Mouse (Mus musculus): ENCODE measurements around the gene Hddc3. TPM values are rescaled to one million over a fixed set of nuclear protein-coding genes. Genes with fewer than 3 reads are reported as not detected.
A peak's percentile ranks its signal among the peaks of the same experiment; 100 is the strongest.
"Not testable (repeated sequence)": the region's sequence is repeated elsewhere in the genome, so short reads cannot be mapped to it uniquely, and the experiment has no call there.

The Hddc3 gene
- polyA plus RNA-seq, 1 experiment = 23.7 TPM

GRCm38 (mm10) chr7:80386235-80386930, 43.5 kb downstream of the Hddc3 start:
- Histone ChIP-seq H3K27me3 (ENCODE audit: control insufficient read depth, insufficient read depth, low read length) (no peaks in the 10 kb centered on the region), H3K36me3 (ENCODE audit: control insufficient read depth, insufficient read depth, low read length) (no peaks in the 10 kb centered on the region), H3K4me3 (ENCODE audit: control insufficient read depth, low read depth, low read length) (peak overlapping the region; percentile 60), H3K4me1 (ENCODE audit: control insufficient read depth, insufficient read depth, low read length) (peaks cover 23% of the 10 kb centered on the region), H3K27ac (ENCODE audit: control insufficient read depth, insufficient read depth, low read depth, low read length) (peak overlapping the region; percentile 45; the same call in 1 of the 2 replicates)
- TF ChIP-seq POLR2A (IDR thresholded peaks at IDR 0.05; ENCODE audit: control insufficient read depth, low read depth, low read length) (no peak), CTCF (IDR thresholded peaks at IDR 0.05; ENCODE audit: control insufficient read depth, insufficient read depth, insufficient replicate concordance, low read depth, low read length) (peak; percentile 93; the same call in 1 of the 2 replicates)

GRCm38 (mm10) chr7:80387033-80387632, 44.2 kb downstream of the Hddc3 start:
- H3K36me3 ChIP-seq (ENCODE audit: control insufficient read depth, insufficient read depth, low read length) = no peaks in the 10 kb centered on the region
- peak overlapping the region; percentile 45 for H3K27ac ChIP-seq (ENCODE audit: control insufficient read depth, insufficient read depth, low read depth, low read length)
- TF ChIP-seq POLR2A (IDR thresholded peaks at IDR 0.05; ENCODE audit: control insufficient read depth, low read depth, low read length) (no peak), CTCF (IDR thresholded peaks at IDR 0.05; ENCODE audit: control insufficient read depth, insufficient read depth, insufficient replicate concordance, low read depth, low read length) (no peak)
- H3K4me3 ChIP-seq (ENCODE audit: control insufficient read depth, low read depth, low read length) = peak overlapping the region; percentile 68
- H3K4me1 ChIP-seq (ENCODE audit: control insufficient read depth, insufficient read depth, low read length) = peaks cover 23% of the 10 kb centered on the region
- H3K27me3 ChIP-seq (ENCODE audit: control insufficient read depth, insufficient read depth, low read length) = no peaks in the 10 kb centered on the region

GRCm38 (mm10) chr7:80387633-80388543, 45.0 kb downstream of the Hddc3 start, which contains the start of gene Fes:
Gene Fes (minus strand): TSS chr7:80387946.
- H3K4me1 ChIP-seq (ENCODE audit: control insufficient read depth, insufficient read depth, low read length) = peaks cover 23% of the 10 kb centered on the region
- H3K27ac ChIP-seq (ENCODE audit: control insufficient read depth, insufficient read depth, low read depth, low read length) = peak within 1 kb of the TSS; percentile 63
- peak within 1 kb of the TSS; percentile 68 for H3K4me3 ChIP-seq (ENCODE audit: control insufficient read depth, low read depth, low read length)
- H3K27me3 ChIP-seq (ENCODE audit: control insufficient read depth, insufficient read depth, low read length) = no peaks in the 10 kb centered on the region
- H3K36me3 ChIP-seq (ENCODE audit: control insufficient read depth, insufficient read depth, low read length) = no peaks in the 10 kb centered on the region
- no peak; the same call in 1 of the 2 replicates for TF ChIP-seq POLR2A (IDR thresholded peaks at IDR 0.05; ENCODE audit: control insufficient read depth, low read depth, low read length)
- no peak for TF ChIP-seq CTCF (IDR thresholded peaks at IDR 0.05; ENCODE audit: control insufficient read depth, insufficient read depth, insufficient replicate concordance, low read depth, low read length)

- Histone ChIP-seq H3K4me3 (ENCODE audit: control insufficient read depth, low read depth, low read length) (no peak overlapping the region), H3K27ac (ENCODE audit: control insufficient read depth, insufficient read depth, low read depth, low read length) (no peak overlapping the region), H3K36me3 (ENCODE audit: control insufficient read depth, insufficient read depth, low read length) (no peaks in the 10 kb centered on the region), H3K4me1 (ENCODE audit: control insufficient read depth, insufficient read depth, low read length) (peaks cover 11% of the 10 kb centered on the region), H3K27me3 (ENCODE audit: control insufficient read depth, insufficient read depth, low read length) (no peaks in the 10 kb centered on the region)
- TF ChIP-seq CTCF (IDR thresholded peaks at IDR 0.05; ENCODE audit: control insufficient read depth, insufficient read depth, insufficient replicate concordance, low read depth, low read length) = no peak
- TF ChIP-seq POLR2A (IDR thresholded peaks at IDR 0.05; ENCODE audit: control insufficient read depth, low read depth, low read length) = no peak
Observed at GRCm38 (mm10) chr7:80392119-80392518, 49.2 kb downstream of the Hddc3 start.

GRCm38 (mm10) chr7:80394600-80394999, 51.7 kb downstream of the Hddc3 start:
- no peaks in the 10 kb centered on the region for H3K4me1 ChIP-seq (ENCODE audit: control insufficient read depth, insufficient read depth, low read length)
- no peak overlapping the region for H3K4me3 ChIP-seq (ENCODE audit: control insufficient read depth, low read depth, low read length)
- H3K36me3 ChIP-seq (ENCODE audit: control insufficient read depth, insufficient read depth, low read length) = no peaks in the 10 kb centered on the region
- no peak overlapping the region for H3K27ac ChIP-seq (ENCODE audit: control insufficient read depth, insufficient read depth, low read depth, low read length)
- TF ChIP-seq POLR2A (IDR thresholded peaks at IDR 0.05; ENCODE audit: control insufficient read depth, low read depth, low read length) = no peak
- no peak for TF ChIP-seq CTCF (IDR thresholded peaks at IDR 0.05; ENCODE audit: control insufficient read depth, insufficient read depth, insufficient replicate concordance, low read depth, low read length)
- no peaks in the 10 kb centered on the region for H3K27me3 ChIP-seq (ENCODE audit: control insufficient read depth, insufficient read depth, low read length)

- H3K27ac ChIP-seq (ENCODE audit: control insufficient read depth, insufficient read depth, low read depth, low read length); H3K36me3 ChIP-seq (ENCODE audit: control insufficient read depth, insufficient read depth, low read length); H3K27me3 ChIP-seq (ENCODE audit: control insufficient read depth, insufficient read depth, low read length); H3K4me3 ChIP-seq (ENCODE audit: control insufficient read depth, low read depth, low read length); H3K4me1 ChIP-seq (ENCODE audit: control insufficient read depth, insufficient read depth, low read length): not testable (repeated sequence)
Observed at GRCm38 (mm10) chr7:80396427-80396826, 53.5 kb downstream of the Hddc3 start.

GRCm38 (mm10) chr7:80397986-80398385, 55.1 kb downstream of the Hddc3 start:
- Histone ChIP-seq H3K4me3 (ENCODE audit: control insufficient read depth, low read depth, low read length) (no peak overlapping the region), H3K4me1 (ENCODE audit: control insufficient read depth, insufficient read depth, low read length) (peaks cover 5% of the 10 kb centered on the region), H3K27ac (ENCODE audit: control insufficient read depth, insufficient read depth, low read depth, low read length) (no peak overlapping the region), H3K27me3 (ENCODE audit: control insufficient read depth, insufficient read depth, low read length) (no peaks in the 10 kb centered on the region), H3K36me3 (ENCODE audit: control insufficient read depth, insufficient read depth, low read length) (no peaks in the 10 kb centered on the region)
- TF ChIP-seq POLR2A (IDR thresholded peaks at IDR 0.05; ENCODE audit: control insufficient read depth, low read depth, low read length) (no peak), CTCF (IDR thresholded peaks at IDR 0.05; ENCODE audit: control insufficient read depth, insufficient read depth, insufficient replicate concordance, low read depth, low read length) (no peak)
